Mouse (Mus musculus): ENCODE measurements around the gene Axin1. TPM values are rescaled to one million over a fixed set of nuclear protein-coding genes. Genes with fewer than 3 reads are reported as not detected.

The Axin1 gene
- total RNA-seq, 2 experiments from 2014 or later: 23.2 to 23.6 TPM

DNA sequence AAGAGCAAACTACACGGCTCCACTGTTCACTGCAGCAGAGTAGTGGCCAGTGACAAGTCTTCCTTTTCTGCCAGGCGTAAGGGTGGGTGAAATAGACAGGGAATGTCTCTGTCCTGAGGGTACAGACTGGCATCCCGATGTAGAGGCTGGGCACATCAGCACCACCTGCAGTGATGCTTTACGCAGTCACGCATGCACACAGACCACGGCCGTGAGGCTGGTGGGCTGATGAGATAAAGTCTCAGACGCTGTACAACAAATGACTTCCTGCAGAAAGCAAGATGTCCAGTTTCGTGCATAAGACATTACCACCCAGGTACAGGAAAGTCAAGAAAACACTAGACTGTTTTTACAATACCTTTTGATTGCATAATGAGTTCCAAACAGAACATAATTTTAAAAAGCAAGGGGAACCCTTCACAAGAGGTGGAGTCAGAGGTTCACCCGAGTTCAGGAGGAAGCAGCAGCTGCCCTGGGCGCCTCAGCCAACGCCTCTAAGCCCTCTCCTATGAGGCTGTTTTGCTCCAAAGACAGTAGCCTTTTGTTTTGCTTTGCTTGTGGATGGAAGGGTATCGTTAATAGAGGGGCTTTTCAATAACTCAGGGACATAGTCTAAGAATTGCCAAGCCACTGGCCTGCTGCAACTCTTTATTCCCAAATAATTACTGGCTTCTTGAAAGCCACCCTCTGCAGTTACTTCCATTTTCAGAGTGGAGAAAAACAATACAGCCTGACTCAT, 96.8 kb downstream of the Axin1 start:
- DNase-seq (ENCODE audit: extremely low spot score in 1 of 2, low spot score in 1 of 2): no peak

DNA sequence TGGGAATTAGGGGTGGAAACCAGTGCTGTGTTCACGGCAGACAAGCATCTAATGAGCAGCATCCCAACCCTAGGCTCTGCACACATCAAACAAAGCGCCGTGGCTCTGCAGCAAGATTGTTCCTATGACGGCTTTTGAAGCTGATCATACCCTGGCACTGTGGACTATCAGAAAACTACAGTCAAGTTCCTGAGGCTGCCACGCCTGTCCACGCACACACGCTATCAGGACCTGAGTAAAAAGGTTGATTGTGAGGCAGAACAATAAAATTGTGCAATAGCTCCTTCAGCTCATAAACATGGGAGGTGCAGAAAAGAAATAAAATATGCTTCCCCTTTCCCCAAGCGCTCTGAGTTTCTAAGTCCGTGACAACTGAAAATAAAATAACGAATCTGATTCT, 99.2 kb downstream of the Axin1 start:
- no peak for DNase-seq (ENCODE audit: extremely low spot score in 1 of 2, low spot score in 1 of 2)

DNA sequence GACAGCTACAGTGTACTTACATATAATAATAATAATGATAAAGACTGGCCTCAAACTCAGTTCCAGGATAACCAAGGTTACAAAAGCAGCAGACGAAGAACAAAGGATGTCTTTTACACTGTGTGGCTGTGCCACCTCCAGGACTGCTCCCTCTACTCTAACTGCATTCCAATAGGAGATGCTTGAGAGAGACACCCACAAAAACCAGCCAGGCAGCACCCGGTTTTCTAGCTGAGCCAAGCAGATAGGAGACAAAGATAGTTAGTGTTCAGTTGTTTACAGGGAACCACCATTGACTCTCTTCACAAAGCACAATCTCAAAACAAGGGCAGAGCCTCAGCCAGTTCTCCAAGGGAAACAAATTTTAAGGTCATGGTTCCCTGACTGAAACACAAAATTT, 101.1 kb downstream of the Axin1 start:
- DNase-seq (ENCODE audit: extremely low spot score in 1 of 2, low spot score in 1 of 2): no peak

DNA sequence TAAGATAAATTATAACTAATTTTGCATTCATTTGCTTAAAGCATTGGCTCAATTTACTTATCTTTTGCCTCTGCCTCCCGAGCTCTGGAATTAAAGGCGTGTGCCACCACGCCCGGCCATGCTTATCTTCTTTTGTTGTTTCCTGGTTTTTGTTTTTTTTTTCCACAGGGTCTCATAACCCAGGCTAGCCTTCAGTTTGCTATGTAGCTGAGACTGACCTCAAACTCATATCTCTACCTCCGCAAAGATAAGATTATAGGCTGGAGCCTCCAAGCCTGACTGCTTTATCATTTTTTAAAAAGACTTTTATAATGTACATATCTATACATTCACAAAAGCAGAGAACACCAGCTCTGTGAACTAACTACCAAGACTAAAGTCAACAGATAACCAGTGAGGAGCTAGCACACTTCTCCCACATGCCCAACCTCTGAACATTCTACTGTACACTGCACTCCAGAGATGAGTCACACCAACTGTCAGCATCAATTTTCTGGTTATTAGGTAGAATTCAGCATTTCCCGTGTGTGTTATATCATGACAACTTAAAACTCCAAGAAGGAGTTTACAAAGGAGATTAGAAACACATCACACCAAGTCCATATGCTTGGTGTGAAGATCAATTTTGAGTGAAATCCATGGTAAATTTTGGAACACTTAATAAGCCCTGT, 101.8 kb downstream of the Axin1 start:
- DNase-seq (ENCODE audit: extremely low spot score in 1 of 2, low spot score in 1 of 2): no peak

DNA sequence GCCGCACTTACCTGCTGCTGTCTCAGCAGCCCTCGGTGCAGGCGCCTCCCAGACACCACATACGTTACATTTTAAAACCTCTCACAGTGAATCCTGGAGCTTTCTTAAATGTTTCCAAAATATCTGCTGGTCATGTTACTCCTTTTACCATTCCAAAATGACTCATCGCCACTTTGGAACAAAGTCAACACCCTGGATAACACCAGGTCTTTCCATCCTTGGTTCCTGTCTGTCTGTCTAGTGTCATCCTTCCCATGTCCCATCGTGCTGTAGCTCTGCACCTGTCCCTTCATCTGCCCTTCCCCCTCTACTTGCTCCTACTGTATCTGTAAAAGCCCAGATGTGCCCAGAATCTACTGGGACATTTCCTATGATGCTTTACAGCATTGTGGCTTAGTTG, 102.5 kb downstream of the Axin1 start:
- no peak for DNase-seq (ENCODE audit: extremely low spot score in 1 of 2, low spot score in 1 of 2)

GRCm38 (mm10) chr17:26243471-26244100, 105.1 kb downstream of the Axin1 start:
- peak in 1 of 2 experiments; percentile 54 for DNase-seq (ENCODE audit: extremely low spot score in 1 of 2, low spot score in 1 of 2)

GRCm38 (mm10) chr17:26244101-26244841, 105.8 kb downstream of the Axin1 start, which contains the start of gene Fam234a:
Gene Fam234a, minus strand, starts transcription at chr17:26244242.
- DNase-seq (ENCODE audit: extremely low spot score in 1 of 2, low spot score in 1 of 2): peak; percentile 69 to 75

Other genes starting within 250 kb of the Axin1 start
- 10 to 100 TPM; 41.0 to 52.9 TPM for gene Rab40c, start 219.0 kb upstream of the Axin1 start, total RNA-seq (2021)
- gene Pigq, start 193.8 kb upstream of the Axin1 start, total RNA-seq (2021): 100 to 1,000 TPM; 135 to 137 TPM
- gene Nhlrc4, start 193.7 kb upstream of the Axin1 start, total RNA-seq (2021): under 1 TPM in 1 of 2 experiments, not detected in 1; 0.52 TPM
- gene A930017K11Rik, start 186.1 kb upstream of the Axin1 start, total RNA-seq (2021): under 1 TPM; 0.34 to 0.47 TPM
- gene Capn15, start 152.9 kb upstream of the Axin1 start, total RNA-seq (2021): 10 to 100 TPM; 48.7 to 55.2 TPM
- 100 to 1,000 TPM in 1 of 2 experiments, 10 to 100 TPM in 1; 97.3 to 104 TPM for gene Rab11fip3, start 69.1 kb upstream of the Axin1 start, total RNA-seq (2021)
- 10 to 100 TPM; 27.2 to 28.2 TPM for gene Decr2, start 48.4 kb upstream of the Axin1 start, total RNA-seq (2021)
- gene Nme4, start 43.1 kb upstream of the Axin1 start, total RNA-seq (2021): 1 to 10 TPM; 4.1 TPM
- gene Tmem8, start 25.4 kb upstream of the Axin1 start, total RNA-seq (2021): 10 to 100 TPM; 11.4 to 13.1 TPM
- gene Mrpl28, start 15.2 kb upstream of the Axin1 start, total RNA-seq (2021): 10 to 100 TPM; 63.4 to 68.9 TPM
- gene Pdia2, start 60.4 kb downstream of the Axin1 start, total RNA-seq (2021): under 1 TPM; 0.30 to 0.80 TPM
- 10 to 100 TPM; 36.8 to 52.1 TPM for gene Rgs11, start 64.3 kb downstream of the Axin1 start, total RNA-seq (2021)
- gene Arhgdig, start 69.1 kb downstream of the Axin1 start, total RNA-seq (2021): 10 to 100 TPM; 71.8 to 83.1 TPM
- 10 to 100 TPM; 16.1 to 17.5 TPM for gene Fam234a, start 105.6 kb downstream of the Axin1 start, total RNA-seq (2021)
- 10 to 100 TPM; 77.6 to 86.4 TPM for gene Luc7l, start 114.2 kb downstream of the Axin1 start, total RNA-seq (2021)